Mouse (Mus musculus): ENCODE data around the gene Plppr1. TPM values are rescaled to one million over a fixed set of nuclear protein-coding genes. Genes with fewer than 3 reads are reported as not detected.

Plppr1 gene
- 0.25 and 0.32 TPM in 2 replicates for polyA plus RNA-seq (2016; fragmentation: Nextera tagmentation; extraction: Ambion mirVana)

DNA sequence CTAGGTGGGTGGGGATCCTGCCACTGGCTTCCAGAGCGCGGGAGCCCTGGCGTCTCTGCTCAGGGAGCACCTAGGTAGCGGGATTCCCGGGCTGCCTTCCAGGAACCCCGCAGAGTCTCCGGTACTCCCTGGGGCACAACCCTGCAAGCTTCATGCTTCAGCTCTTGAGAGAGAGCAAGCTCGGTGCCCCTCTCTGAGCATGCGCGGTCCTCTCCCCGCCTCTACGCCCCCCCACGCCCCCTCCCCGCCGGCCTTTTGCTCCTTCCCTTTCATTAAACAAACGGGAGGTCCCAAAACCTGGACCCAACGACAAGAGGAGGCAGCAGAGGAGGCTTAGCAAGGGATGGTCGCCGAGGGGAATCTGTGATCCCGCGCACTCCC, at the start of gene Plppr1:
TSS of gene Plppr1 (plus strand) at position 253 of the 381 bp plus-strand sequence.
- H3K9ac ChIP-seq, result no peak within 1 kb of the TSS
- H3K9me3 ChIP-seq (replicated peaks), result no peaks in the 10 kb centered on the region
- no peak for ATAC-seq
- H3K27ac ChIP-seq, result no peak within 1 kb of the TSS
- H3K27me3 ChIP-seq (replicated peaks), result peaks cover 42% of the 10 kb centered on the region
- H3K36me3 ChIP-seq, result no peaks in the 10 kb centered on the region
- peak within 1 kb of the TSS; percentile 68 for H3K4me2 ChIP-seq
- WGBS (ENCODE audit: insufficient replicate concordance), result 2% methylated on average over 21 of the region's 21 CpGs
- H3K4me3 ChIP-seq, result peak within 1 kb of the TSS; percentile 51
- no peaks in the 10 kb centered on the region for H3K4me1 ChIP-seq

DNA sequence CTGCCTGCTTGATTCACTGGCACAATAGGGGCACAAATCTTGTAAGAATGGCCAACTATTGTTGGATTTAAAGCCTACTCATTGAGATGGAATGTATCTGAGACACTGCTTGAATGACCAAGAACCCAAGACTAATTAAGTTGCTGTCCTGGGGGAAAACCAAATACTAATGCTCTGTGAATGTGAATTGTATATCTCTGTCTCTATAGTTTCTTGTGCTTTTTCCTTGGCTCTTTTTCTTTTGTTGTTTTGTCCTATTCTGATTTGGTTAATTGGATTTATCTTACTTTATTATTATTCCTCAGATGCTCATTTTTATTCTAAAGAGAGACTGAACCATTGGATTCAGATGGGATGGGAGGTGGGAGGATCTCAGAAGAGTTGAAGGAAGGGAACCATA, 42.4 kb upstream of the Plppr1 start:
- H3K4me3 ChIP-seq, result no peak overlapping the region
- ATAC-seq, result no peak

DNA sequence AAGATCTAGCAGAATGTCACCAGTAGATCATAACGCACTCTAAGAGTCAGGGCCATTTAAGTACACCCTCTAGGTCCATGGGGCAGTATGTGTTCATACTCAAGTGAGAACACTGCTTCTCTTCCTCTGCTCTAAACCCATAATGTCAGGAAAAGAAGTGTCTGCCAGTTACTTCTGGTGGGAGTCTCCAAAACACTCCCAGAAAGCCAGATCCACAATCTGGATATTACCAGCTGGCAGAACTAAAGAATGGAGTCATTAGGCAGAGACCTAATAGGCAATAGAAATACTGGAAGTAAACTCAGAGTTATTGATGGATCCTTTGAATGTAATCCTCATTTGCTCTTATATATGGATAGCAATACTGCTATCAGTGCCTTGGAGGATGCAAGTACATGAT, 35.9 kb upstream of the Plppr1 start:
- no peak overlapping the region for H3K4me3 ChIP-seq
- 53% methylated on average over 1 of the region's 1 CpGs for WGBS (ENCODE audit: insufficient replicate concordance)
- no peaks in the 10 kb centered on the region for H3K9me3 ChIP-seq (replicated peaks)
- no peak overlapping the region for H3K9ac ChIP-seq
- no peaks in the 10 kb centered on the region for H3K36me3 ChIP-seq
- H3K4me1 ChIP-seq, result no peaks in the 10 kb centered on the region
- no peak overlapping the region for H3K4me2 ChIP-seq
- no peak for ATAC-seq
- H3K27me3 ChIP-seq (replicated peaks), result no peaks in the 10 kb centered on the region
- no peak overlapping the region for H3K27ac ChIP-seq

More for the DNA sequence above, 42.4 kb upstream of the Plppr1 start:
- Histone ChIP-seq H3K27ac (no peak overlapping the region), H3K4me1 (no peaks in the 10 kb centered on the region), H3K27me3 (replicated peaks) (no peaks in the 10 kb centered on the region), H3K4me2 (no peak overlapping the region), H3K36me3 (no peaks in the 10 kb centered on the region), H3K9me3 (replicated peaks) (no peaks in the 10 kb centered on the region), H3K9ac (no peak overlapping the region)

DNA sequence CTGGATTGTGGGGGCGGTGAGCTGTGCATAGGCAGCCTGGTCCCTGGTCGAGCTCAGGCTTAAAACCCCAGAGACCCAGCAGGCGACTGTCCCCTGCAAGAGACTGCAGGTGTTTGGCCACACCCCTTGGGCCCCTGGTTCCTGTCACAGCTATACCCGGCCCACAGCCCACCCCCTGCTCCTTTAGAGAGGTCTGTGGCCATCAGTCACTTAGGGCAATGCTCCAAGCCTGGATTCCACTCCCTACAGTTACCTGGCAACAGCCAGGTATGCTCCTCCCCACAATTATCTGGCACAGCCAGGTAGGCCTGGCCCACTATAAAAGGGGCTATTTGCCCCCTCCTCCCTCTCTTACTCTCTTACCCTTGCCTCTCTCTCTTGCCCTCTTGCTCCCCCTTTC, 20.8 kb upstream of the Plppr1 start:
- H3K27me3 ChIP-seq (replicated peaks), result no peaks in the 10 kb centered on the region
- no peak for ATAC-seq
- H3K36me3 ChIP-seq, result no peaks in the 10 kb centered on the region
- no peaks in the 10 kb centered on the region for H3K9me3 ChIP-seq (replicated peaks)
- H3K27ac ChIP-seq, result no peak overlapping the region
- H3K4me1 ChIP-seq, result no peaks in the 10 kb centered on the region
- H3K9ac ChIP-seq, result no peak overlapping the region
- whole genome bisulfite sequencing (ENCODE audit: insufficient replicate concordance), result 42% methylated on average over 4 of the region's 4 CpGs
- no peak overlapping the region for H3K4me2 ChIP-seq
- no peak overlapping the region for H3K4me3 ChIP-seq

DNA sequence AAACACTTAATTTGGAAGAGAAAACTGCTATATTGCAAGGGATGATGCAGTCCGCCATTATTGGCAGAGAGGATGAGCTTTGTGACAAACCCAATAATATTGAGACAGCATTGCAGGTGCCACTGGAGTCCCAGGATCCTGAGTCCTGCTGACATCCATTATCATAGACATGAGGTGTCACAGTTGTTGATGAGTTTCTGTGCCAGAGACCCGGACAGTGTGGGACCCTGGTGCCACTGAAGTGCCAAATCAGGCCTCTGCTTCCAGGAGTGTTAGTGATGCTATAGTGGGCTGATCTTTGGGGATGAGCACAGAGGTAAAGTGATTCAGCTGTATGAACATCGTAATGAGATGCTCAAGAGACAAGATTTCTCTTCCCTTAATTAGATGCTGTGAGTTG, 19.2 kb upstream of the Plppr1 start:
- H3K9ac ChIP-seq, result no peak overlapping the region
- H3K9me3 ChIP-seq (replicated peaks), result no peaks in the 10 kb centered on the region
- no peak overlapping the region for H3K4me3 ChIP-seq
- no peak overlapping the region for H3K27ac ChIP-seq
- H3K4me1 ChIP-seq, result no peaks in the 10 kb centered on the region
- no peaks in the 10 kb centered on the region for H3K36me3 ChIP-seq
- H3K4me2 ChIP-seq, result no peak overlapping the region
- H3K27me3 ChIP-seq (replicated peaks), result no peaks in the 10 kb centered on the region
- WGBS (ENCODE audit: insufficient replicate concordance), result 62% methylated on average over 3 of the region's 3 CpGs
- ATAC-seq, result no peak

DNA sequence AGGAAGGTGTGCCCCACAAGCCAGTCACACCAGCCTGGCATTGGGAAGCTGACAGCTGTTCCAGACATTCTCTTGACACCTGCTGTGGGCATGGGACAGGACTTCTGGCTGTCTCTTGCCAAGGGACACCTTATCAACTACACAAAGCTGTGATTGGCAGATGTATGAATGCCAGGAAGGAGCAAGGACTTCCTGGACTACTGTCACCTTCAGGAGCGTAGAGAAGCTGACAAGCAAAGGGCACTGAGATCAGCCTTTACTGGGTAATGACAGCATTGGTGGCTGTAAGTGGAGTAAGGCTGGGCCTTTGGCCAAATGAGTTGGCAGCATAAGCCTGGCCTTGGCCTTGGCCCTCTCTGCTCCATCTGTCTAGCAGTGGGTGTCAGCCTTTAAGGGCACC, 17.4 kb upstream of the Plppr1 start:
- 35% methylated on average over 1 of the region's 1 CpGs for WGBS (ENCODE audit: insufficient replicate concordance)
- no peaks in the 10 kb centered on the region for H3K9me3 ChIP-seq (replicated peaks)
- H3K9ac ChIP-seq, result no peak overlapping the region
- no peaks in the 10 kb centered on the region for H3K4me1 ChIP-seq
- no peak for ATAC-seq
- no peak overlapping the region for H3K4me2 ChIP-seq
- no peaks in the 10 kb centered on the region for H3K27me3 ChIP-seq (replicated peaks)
- H3K4me3 ChIP-seq, result no peak overlapping the region
- H3K27ac ChIP-seq, result no peak overlapping the region
- H3K36me3 ChIP-seq, result no peaks in the 10 kb centered on the region

DNA sequence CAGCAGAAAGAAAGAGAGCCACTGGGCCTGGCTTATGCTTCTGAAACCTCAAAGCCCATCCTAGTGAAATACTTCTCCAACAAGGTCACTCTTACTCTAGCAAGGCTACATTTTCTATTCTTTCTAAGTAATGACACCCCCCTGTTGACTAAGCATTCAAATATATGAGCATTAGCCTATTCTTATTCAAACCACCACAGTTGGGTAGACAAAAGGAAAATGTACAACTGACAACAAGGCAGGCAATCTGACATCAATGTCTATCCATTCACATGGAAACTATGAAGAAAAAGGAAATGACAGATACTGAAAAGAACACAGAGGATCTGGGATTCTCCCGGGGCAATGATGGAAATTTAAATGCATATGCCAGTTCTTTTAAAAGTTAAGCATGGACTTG, 8.4 kb upstream of the Plppr1 start:
- WGBS (ENCODE audit: insufficient replicate concordance), result 65% methylated on average over 1 of the region's 1 CpGs
- H3K4me2 ChIP-seq, result no peak overlapping the region
- no peak for ATAC-seq
- no peak overlapping the region for H3K9ac ChIP-seq
- H3K9me3 ChIP-seq (replicated peaks), result no peaks in the 10 kb centered on the region
- H3K27ac ChIP-seq, result no peak overlapping the region
- H3K27me3 ChIP-seq (replicated peaks), result no peaks in the 10 kb centered on the region
- H3K4me1 ChIP-seq, result no peaks in the 10 kb centered on the region
- H3K4me3 ChIP-seq, result no peak overlapping the region
- H3K36me3 ChIP-seq, result no peaks in the 10 kb centered on the region

DNA sequence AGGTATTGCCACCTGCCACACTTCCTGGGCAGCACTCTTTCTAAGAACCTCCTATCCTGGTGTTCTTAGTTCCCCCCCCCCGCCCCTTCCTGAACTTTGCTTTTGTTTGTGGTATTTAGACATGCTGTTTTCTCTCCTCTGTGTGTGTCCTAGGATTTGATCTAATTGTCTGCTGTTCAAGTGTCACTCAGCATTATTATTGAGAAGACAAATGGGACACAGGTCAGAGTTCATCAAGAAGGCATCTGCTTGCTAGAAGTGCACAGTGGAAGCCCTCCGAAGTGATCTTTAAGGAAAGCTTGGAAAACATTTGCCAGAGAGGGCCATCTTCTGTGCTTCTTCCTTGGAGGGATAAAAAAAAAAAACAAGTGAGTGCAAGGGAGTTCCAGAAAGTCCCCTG, 1.2 kb upstream of the Plppr1 start:
- no peak overlapping the region for H3K4me2 ChIP-seq
- 43% methylated on average over 2 of the region's 2 CpGs for WGBS (ENCODE audit: insufficient replicate concordance)

DNA sequence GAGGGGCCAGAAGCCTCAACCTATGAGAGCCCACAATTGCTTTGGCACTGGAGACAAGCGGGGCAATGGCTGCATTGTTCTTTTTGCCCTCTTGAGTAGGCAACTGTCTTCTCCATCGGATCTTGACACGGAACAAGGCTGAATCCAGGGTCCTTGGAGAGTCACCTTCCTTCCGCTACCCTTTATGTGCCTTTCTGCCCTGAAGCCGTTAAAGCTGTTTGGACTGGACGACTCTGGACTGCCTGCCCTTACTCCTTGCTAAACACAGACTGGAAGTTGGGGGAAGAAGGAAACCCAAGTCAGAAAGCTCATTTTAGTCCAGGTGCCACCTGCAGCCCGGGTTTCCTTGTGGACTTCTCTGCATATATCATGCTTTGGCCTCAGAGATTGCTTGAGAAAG, 516 bp upstream of the Plppr1 start:
- Histone ChIP-seq H3K27me3 (replicated peaks) (peaks cover 42% of the 10 kb centered on the region), H3K4me2 (peak overlapping the region; percentile 68), H3K27ac (no peak overlapping the region), H3K9me3 (replicated peaks) (no peaks in the 10 kb centered on the region), H3K9ac (no peak overlapping the region), H3K36me3 (no peaks in the 10 kb centered on the region), H3K4me3 (peak overlapping the region; percentile 51), H3K4me1 (no peaks in the 10 kb centered on the region)
- no peak for ATAC-seq
- 7% methylated on average over 7 of the region's 7 CpGs for WGBS (ENCODE audit: insufficient replicate concordance)

More for the DNA sequence above, 1.2 kb upstream of the Plppr1 start:
- Histone ChIP-seq H3K36me3 (no peaks in the 10 kb centered on the region), H3K9me3 (replicated peaks) (no peaks in the 10 kb centered on the region), H3K4me3 (no peak overlapping the region), H3K4me1 (no peaks in the 10 kb centered on the region), H3K9ac (no peak overlapping the region), H3K27ac (no peak overlapping the region), H3K27me3 (replicated peaks) (peaks cover 42% of the 10 kb centered on the region)
- no peak for ATAC-seq

DNA sequence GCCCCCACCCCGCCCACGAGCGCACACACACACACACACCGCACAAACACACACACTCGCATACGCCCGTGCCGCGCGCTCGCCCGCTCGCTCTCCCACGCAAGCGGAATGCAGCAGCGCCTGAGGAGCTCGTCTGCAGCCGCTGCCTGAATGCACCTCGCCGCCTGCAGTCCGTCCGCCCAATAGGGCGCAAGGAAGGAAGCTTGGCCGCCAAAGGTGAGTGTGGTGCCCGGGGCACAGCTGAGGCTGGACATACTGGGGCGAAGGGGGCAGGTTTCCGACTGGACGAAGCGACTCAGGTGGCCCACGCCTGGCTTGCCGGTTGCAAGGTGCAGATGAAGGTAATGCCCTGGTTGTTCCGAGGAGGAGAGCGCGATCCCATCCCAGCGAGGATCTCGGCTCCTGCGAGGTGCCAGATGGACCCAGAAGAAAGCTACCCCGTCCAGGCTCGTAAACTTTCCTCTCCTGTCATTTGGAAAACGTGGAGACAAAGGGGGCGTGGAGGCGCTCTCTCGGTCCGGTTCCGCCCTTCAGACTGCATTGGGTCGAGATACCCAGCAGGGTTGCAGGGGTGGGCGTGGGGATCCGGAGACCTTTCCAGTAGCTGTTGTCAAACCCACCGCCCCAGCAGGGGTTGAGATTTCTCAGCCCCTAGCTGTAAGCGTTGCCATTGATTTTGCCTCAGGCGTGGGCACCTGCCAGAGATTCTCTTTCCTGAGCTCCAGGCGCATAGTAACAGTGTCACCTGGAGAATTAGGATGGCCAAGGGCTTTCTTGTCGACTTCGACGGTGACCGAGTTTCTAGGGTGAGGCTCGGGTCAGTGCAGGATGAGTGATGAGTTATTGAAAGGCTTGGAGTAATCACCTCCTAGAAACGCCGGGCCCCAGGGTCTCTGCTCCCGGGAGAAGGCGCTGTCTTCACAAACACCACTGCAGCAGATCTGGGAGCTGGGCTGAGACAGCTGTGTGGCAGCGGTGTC, 619 bp downstream of the Plppr1 start:
- Histone ChIP-seq H3K4me1 (no peaks in the 10 kb centered on the region), H3K4me3 (peak overlapping the region; percentile 51), H3K27me3 (replicated peaks) (peaks cover 42% of the 10 kb centered on the region), H3K9ac (no peak overlapping the region), H3K4me2 (peak overlapping the region; percentile 68), H3K36me3 (no peaks in the 10 kb centered on the region), H3K9me3 (replicated peaks) (no peaks in the 10 kb centered on the region), H3K27ac (no peak overlapping the region)
- no peak for ATAC-seq
- 1% methylated on average over 62 of the region's 62 CpGs for WGBS (ENCODE audit: insufficient replicate concordance)

DNA sequence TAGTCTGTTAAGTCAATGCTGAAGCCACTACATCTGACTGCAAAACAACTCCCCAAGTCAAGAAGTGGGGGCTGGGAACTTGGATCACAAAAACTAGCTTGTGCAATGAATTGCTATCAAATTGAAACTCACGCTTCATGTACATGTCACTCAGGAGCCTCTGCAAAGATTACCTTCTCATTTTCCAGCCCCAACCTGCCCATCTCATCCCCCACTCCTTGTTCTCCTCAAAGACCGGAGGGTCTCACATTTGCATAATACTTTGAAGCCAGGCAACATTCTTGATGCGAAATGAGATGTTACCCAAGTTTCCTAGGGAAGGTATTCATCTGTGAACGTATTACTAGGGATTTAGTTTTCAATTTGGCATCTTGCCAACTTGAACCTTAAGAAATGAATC, 10.4 kb downstream of the Plppr1 start:
- Histone ChIP-seq H3K4me2 (no peak overlapping the region), H3K4me1 (no peaks in the 10 kb centered on the region), H3K27me3 (replicated peaks) (no peaks in the 10 kb centered on the region), H3K36me3 (no peaks in the 10 kb centered on the region), H3K9me3 (replicated peaks) (no peaks in the 10 kb centered on the region), H3K9ac (no peak overlapping the region), H3K4me3 (no peak overlapping the region), H3K27ac (no peak overlapping the region)
- WGBS (ENCODE audit: insufficient replicate concordance), result 53% methylated on average over 4 of the region's 4 CpGs
- ATAC-seq, result no peak

DNA sequence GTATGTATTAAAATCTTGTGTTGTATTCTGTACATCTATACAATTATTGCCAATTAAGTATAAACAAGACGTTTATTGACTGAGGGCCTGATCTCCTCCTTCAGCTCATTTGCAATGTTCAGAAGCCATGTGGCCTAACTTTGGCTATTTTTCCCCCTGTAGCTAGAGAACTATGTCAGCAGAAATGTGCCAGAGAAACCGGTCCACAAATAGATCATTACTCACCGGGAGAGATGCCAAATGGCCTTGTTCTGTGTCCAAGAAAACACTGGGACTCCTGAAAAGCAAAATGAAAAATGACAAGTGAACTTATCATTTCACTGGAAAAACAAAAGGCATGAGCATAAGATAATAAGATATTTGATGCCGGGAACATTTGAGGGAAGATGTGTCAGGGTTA, 13.8 kb downstream of the Plppr1 start:
- H3K4me1 ChIP-seq, result no peaks in the 10 kb centered on the region
- no peak overlapping the region for H3K27ac ChIP-seq
- WGBS (ENCODE audit: insufficient replicate concordance), result 68% methylated on average over 4 of the region's 4 CpGs
- no peaks in the 10 kb centered on the region for H3K27me3 ChIP-seq (replicated peaks)
- H3K9me3 ChIP-seq (replicated peaks), result no peaks in the 10 kb centered on the region
- ATAC-seq, result no peak
- no peak overlapping the region for H3K9ac ChIP-seq
- H3K4me2 ChIP-seq, result no peak overlapping the region
- no peak overlapping the region for H3K4me3 ChIP-seq
- H3K36me3 ChIP-seq, result no peaks in the 10 kb centered on the region

DNA sequence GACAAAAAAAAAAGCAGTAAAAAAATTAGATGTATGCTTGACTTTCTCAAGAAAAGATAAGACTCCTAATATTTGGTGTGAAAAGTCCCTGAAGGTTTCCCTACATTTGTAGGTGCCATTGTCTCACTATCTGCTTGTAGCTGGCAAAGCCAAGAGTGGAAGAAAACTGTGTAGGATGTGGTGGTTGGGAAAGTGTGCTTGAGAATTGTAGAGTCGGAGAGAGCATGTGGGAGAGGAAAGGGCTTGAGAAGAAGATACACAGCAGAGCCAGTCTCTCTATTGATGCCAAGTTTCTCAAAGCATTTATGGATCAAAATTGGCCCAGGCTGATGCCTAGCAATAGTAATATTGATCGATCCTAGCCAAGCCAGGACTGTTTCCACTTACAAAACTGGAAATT, 16.8 kb downstream of the Plppr1 start:
- no peaks in the 10 kb centered on the region for H3K27me3 ChIP-seq (replicated peaks)
- no peak for ATAC-seq
- no peak overlapping the region for H3K9ac ChIP-seq
- no peaks in the 10 kb centered on the region for H3K4me1 ChIP-seq
- H3K9me3 ChIP-seq (replicated peaks), result no peaks in the 10 kb centered on the region
- no peak overlapping the region for H3K27ac ChIP-seq
- H3K36me3 ChIP-seq, result no peaks in the 10 kb centered on the region
- H3K4me2 ChIP-seq, result no peak overlapping the region
- no peak overlapping the region for H3K4me3 ChIP-seq
- WGBS (ENCODE audit: insufficient replicate concordance), result 71% methylated on average over 2 of the region's 2 CpGs

Measured in liver, embryonic 12.5 days (tissue).